Mouse (Mus musculus) heart, adult 8-10 months (tissue): ENCODE results near the gene Cdk17. TPM values are rescaled to one million over a fixed set of nuclear protein-coding genes. Genes with fewer than 3 reads are reported as not detected.

Experiments used
- DNase-seq: peaks from one replicate; pipeline ENCODE4 v3.0.0; 2022; ENCODE audit warnings: low spot score
- total RNA-seq, 4 experiments: library from RNA; stranded (reverse); gene quantifications; 2 replicates each; pipeline ENCODE4 v1.2.4; 2022

The Cdk17 gene
- total RNA-seq = 10 to 100 TPM; 12.3 to 18.1 (median 16.0) TPM

- DNase-seq = peak; percentile 53
Observed at GRCm38 (mm10) chr10:93160807-93161510, at the start of gene Cdk17. Cdk17 (plus strand) TSS chr10:93160875.

GRCm38 (mm10) chr10:93111412-93111811, 49.3 kb upstream of the Cdk17 start:
- DNase-seq = no peak

- DNase-seq = no peak
Observed at GRCm38 (mm10) chr10:93112021-93112420, 48.7 kb upstream of the Cdk17 start.

GRCm38 (mm10) chr10:93113968-93114367, 46.7 kb upstream of the Cdk17 start:
- no peak for DNase-seq

- no peak for DNase-seq
Observed at GRCm38 (mm10) chr10:93114782-93115181, 45.9 kb upstream of the Cdk17 start.

- DNase-seq = no peak
Observed at GRCm38 (mm10) chr10:93115743-93116142, 44.9 kb upstream of the Cdk17 start.

GRCm38 (mm10) chr10:93116636-93117035, 44.0 kb upstream of the Cdk17 start:
- DNase-seq = no peak

GRCm38 (mm10) chr10:93119809-93120208, 40.9 kb upstream of the Cdk17 start:
- no peak for DNase-seq

- DNase-seq = no peak
Observed at GRCm38 (mm10) chr10:93121262-93121860, 39.3 kb upstream of the Cdk17 start.

GRCm38 (mm10) chr10:93122399-93123184, 38.1 kb upstream of the Cdk17 start:
- DNase-seq = no peak

- DNase-seq = no peak
Observed at GRCm38 (mm10) chr10:93123310-93123709, 37.4 kb upstream of the Cdk17 start.

- DNase-seq = peak; percentile 86
Observed at GRCm38 (mm10) chr10:93123957-93124613, 36.6 kb upstream of the Cdk17 start.

- no peak for DNase-seq
Observed at GRCm38 (mm10) chr10:93126025-93126424, 34.6 kb upstream of the Cdk17 start.

GRCm38 (mm10) chr10:93128566-93128965, 32.1 kb upstream of the Cdk17 start:
- no peak for DNase-seq

- no peak for DNase-seq
Observed at GRCm38 (mm10) chr10:93129345-93129744, 31.3 kb upstream of the Cdk17 start.

GRCm38 (mm10) chr10:93129904-93130455, 30.7 kb upstream of the Cdk17 start:
- no peak for DNase-seq

GRCm38 (mm10) chr10:93130456-93130940, 30.2 kb upstream of the Cdk17 start:
- DNase-seq = peak; percentile 37

GRCm38 (mm10) chr10:93131865-93132566, 28.7 kb upstream of the Cdk17 start:
- DNase-seq = no peak

GRCm38 (mm10) chr10:93138730-93139129, 21.9 kb upstream of the Cdk17 start:
- DNase-seq = no peak

GRCm38 (mm10) chr10:93140778-93141177, 19.9 kb upstream of the Cdk17 start:
- no peak for DNase-seq
